Mouse (Mus musculus) testis, adult 2 months (tissue): ENCODE results near the gene Tex19.1.

ENCODE experiments used
- CTCF ChIP-seq: fragments of 200-500 bp; IDR thresholded peaks from 2 replicates; pipeline ENCODE4 v1.5.1; 2012; ENCODE audit warnings: low read depth, mild to moderate bottlenecking, inconsistent platforms, low read length, moderate library complexity; ENCODE audit not compliant: control insufficient read depth, insufficient read depth, insufficient replicate concordance
- POLR2A ChIP-seq: fragments of 200-500 bp; IDR thresholded peaks from 2 replicates; pipeline ENCODE4 v1.6.1; 2012; ENCODE audit warnings: low read depth, mild to moderate bottlenecking, inconsistent platforms, low read length, moderate library complexity; ENCODE audit not compliant: control insufficient read depth

DNA sequence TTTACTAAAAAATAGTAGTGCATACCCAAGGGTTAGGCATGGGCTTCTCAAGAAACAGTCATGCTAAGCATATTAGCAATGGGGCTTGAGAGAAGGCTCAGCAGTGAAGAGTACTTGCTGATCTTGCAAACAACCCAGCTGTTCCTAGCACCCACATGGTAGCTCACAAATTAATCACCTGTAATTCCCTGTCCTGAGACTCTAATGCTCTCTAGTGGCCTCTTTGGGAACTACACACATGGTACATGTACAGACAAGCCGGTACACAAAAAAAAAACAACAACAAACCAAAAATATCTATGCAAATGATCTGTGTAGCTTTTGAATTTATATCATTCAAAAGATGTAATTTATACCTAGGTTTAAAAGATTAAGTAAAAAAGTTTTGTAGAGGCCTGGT, 19.5 kb upstream of the Tex19.1 start:
- TF ChIP-seq CTCF (no peak), POLR2A (no peak)
